Mouse (Mus musculus) liver, postnatal 0 days (tissue): ENCODE data around the gene Clpsl2. TPM values are rescaled to one million over a fixed set of nuclear protein-coding genes. Genes with fewer than 3 reads are reported as not detected.

Experiments
- ATAC-seq: fragments of 200-750 bp; cut with Nextera tagmentation; 2 replicates; pipeline ENCODE4 v1.8.0; 2017; ENCODE audit warnings: mild to moderate bottlenecking, moderate library complexity
- DNase-seq: peaks from one replicate; pipeline ENCODE4 v3.0.0-alpha.2; 2016
- H3K27ac ChIP-seq: fragments of 300-500 bp; sonication (generic); 2 replicates; pipeline ENCODE4 v1.5.1; 2014; ENCODE audit warnings: antibody characterized with exemption, moderate library complexity, mild to moderate bottlenecking, low read depth
- H3K27me3 ChIP-seq: fragments of 300-500 bp; sonication (generic); 2 replicates; pipeline ENCODE4 v1.6.1; 2014; ENCODE audit warnings: low read length, control low read depth, mixed read lengths; ENCODE audit not compliant: insufficient read depth
- H3K36me3 ChIP-seq: fragments of 300-500 bp; sonication (generic); replicated peaks from 2 replicates; pipeline ENCODE4 v1.6.1; 2014; ENCODE audit warnings: mild to moderate bottlenecking, control low read depth, low read length, moderate library complexity, mixed read lengths; ENCODE audit not compliant: insufficient read depth
- H3K4me1 ChIP-seq: fragments of 300-500 bp; sonication (generic); 2 replicates; pipeline ENCODE4 v1.6.1; 2014; ENCODE audit warnings: antibody characterized with exemption, mild to moderate bottlenecking, control low read depth; ENCODE audit not compliant: insufficient read depth
- H3K4me2 ChIP-seq: fragments of 300-500 bp; sonication (generic); 2 replicates; pipeline ENCODE4 v1.6.1; 2014; ENCODE audit warnings: low read depth, mild to moderate bottlenecking, low read length, moderate library complexity, mixed read lengths
- H3K4me3 ChIP-seq: fragments of 300-500 bp; sonication (generic); 2 replicates; pipeline ENCODE4 v1.5.1; 2014; ENCODE audit warnings: low read depth, low read length
- H3K9ac ChIP-seq: fragments of 300-500 bp; sonication (generic); replicated peaks from 2 replicates; pipeline ENCODE4 v1.6.1; 2014; ENCODE audit warnings: mild to moderate bottlenecking, moderate library complexity
- H3K9me3 ChIP-seq: fragments of 300-500 bp; sonication (generic); 2 replicates; pipeline ENCODE4 v1.6.1; 2016; ENCODE audit warnings: mild to moderate bottlenecking, control low read depth, low read length, mixed read lengths
- CTCF ChIP-seq: sonication (generic); IDR thresholded peaks from 2 replicates; pipeline ENCODE4 v1.5.1; 2016; ENCODE audit warnings: antibody characterized with exemption, low read depth
- EP300 ChIP-seq: IDR thresholded peaks from 2 replicates; pipeline ENCODE4 v1.6.1; 2016; ENCODE audit warnings: antibody characterized with exemption, low read depth, mild to moderate bottlenecking
- WGBS: fragments of 180-500 bp; shearing (Covaris S2); extraction: QIAGEN DNeasy Blood & Tissue Kit; methylation state at CpG from one replicate; pipeline ENCODE4 v1.1.7; 2014; ENCODE audit not compliant: insufficient replicate concordance; 5-methylcytosine and 5-hydroxymethylcytosine counted together
- polyA plus RNA-seq: library from polyadenylated mRNA; unstranded; fragments of >200 nt; fragmentation: Nextera tagmentation; extraction: Ambion mirVana; gene quantifications from 2 replicates; pipeline ENCODE4 v1.2.1, GENCODE M21; 2015

Clpsl2 gene
- polyA plus RNA-seq, 1 experiment from 2014 or later: not detected

DNA sequence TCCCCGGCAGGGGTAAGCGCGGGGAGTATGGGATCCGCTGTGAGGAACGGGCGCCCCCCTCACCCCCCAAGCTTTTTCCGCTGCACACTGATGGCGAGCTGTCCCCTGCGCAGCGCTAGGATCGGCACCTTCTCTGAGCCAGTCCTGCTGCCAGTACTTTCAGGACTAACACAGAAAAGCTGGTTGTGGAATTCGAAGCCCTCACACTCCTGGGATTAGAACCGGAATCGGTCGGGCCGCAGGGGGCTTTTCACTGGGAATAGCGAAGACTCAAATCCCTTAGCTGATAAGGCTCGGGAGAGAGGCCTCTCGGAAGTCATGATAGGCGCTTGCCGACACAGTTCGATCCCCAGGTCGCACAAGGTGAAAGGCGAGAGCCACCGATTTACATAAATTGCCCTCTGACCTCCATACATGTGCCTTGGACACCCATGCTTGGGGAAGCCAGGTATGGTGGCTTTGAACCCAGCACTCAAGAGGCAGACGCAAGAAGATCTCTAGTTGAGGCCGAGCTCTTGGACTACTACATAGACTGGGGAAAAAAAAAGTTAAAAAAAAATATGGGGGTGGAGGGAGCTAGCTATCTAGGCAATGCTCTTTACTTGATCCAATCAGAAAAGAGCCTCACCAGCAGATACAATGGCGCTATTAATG, 25.7 kb upstream of the Clpsl2 start:
- WGBS: 4% methylated on average over 28 of the region's 28 CpGs
- H3K4me1 ChIP-seq: peaks cover 47% of the 10 kb centered on the region
- peak overlapping the region; percentile 77 for H3K9ac ChIP-seq
- H3K9me3 ChIP-seq: no peaks in the 10 kb centered on the region
- no peaks in the 10 kb centered on the region for H3K27me3 ChIP-seq
- H3K4me2 ChIP-seq: peak overlapping the region; percentile 77
- peak overlapping the region; percentile 96 for H3K27ac ChIP-seq
- H3K36me3 ChIP-seq: no peaks in the 10 kb centered on the region
- peak; percentile 55 for DNase-seq
- TF ChIP-seq EP300 (0 out of 2 replicates have a peak, but pooled peaks have one; percentile 4), CTCF (no peak)
- ATAC-seq: peak; percentile 24
- H3K4me3 ChIP-seq: peak overlapping the region; percentile 52

DNA sequence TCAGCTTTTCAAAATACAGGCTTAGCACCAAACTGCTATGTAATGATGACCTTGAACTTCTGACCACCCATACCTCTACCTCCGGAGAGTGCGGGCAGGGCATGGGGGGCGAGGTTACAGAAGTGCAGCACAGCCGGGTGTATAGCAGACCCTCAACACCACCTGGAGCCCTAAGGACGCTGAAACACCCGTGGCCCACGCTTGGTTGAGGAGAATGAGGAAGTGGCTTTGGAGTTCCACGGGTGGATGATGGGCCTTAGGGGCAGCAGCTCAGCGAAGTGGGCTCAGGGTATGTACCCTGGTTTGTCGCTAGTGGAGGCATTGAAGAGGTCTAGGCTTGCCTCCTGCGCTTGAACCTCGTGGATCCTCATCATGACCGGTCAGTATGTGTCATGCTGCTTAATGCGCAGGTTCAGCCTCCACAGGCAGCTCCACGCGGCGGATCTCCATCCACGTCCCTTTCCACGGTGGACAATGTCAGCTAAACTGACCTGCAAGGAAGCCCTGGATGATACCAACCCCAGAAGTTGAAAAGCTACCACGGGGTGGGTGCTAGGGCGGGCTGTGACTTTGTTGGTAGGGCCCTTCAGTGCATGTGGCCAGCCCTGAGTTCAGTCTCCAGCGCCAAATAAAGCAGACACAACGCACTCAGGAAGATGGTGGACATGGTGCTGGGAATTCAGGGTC, 25.1 kb upstream of the Clpsl2 start:
- peak; percentile 37 for DNase-seq
- 60% methylated on average over 23 of the region's 23 CpGs for WGBS
- Histone ChIP-seq H3K4me2 (peak overlapping the region; percentile 77), H3K9me3 (no peaks in the 10 kb centered on the region), H3K4me1 (peaks cover 41% of the 10 kb centered on the region), H3K4me3 (peak overlapping the region; percentile 52), H3K27ac (peak overlapping the region; percentile 96), H3K36me3 (no peaks in the 10 kb centered on the region), H3K27me3 (no peaks in the 10 kb centered on the region), H3K9ac (peak overlapping the region; percentile 77)
- ATAC-seq: no peak
- TF ChIP-seq EP300 (no peak), CTCF (no peak)

DNA sequence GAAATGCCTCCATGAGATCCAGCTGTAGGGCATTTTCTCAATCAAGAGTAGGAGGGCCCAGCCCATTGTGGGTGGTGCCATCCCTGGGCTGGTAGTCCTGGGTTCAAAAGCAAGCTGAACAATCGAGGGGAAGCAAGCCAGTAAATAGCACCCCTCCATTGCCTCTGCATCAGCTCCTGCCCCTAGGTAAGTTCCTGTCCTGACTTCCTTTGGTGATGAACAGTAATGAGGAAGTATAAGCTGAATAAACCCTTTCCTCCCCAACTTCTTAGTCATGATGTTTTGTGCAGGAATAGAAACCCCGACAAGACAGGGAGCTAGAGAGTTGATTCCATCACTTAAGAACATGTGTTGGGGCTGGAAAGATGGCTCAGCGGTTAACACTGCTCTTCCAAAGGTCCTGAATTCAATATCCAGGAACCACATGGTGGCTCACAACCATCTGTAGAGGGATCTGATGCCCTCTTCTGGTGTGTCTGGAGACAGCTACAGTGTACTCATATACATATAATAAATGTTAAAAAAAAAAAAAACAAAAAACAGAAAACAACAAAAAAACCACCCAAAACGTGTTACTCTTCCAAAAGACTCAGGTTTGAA, 24.3 kb upstream of the Clpsl2 start:
- Histone ChIP-seq H3K4me3 (0 out of 2 replicates have a peak overlapping the region, but pooled peaks have one; percentile 52), H3K27me3 (no peaks in the 10 kb centered on the region), H3K27ac (peak overlapping the region; percentile 96), H3K36me3 (no peaks in the 10 kb centered on the region), H3K9ac (peak overlapping the region; percentile 77), H3K4me1 (peaks cover 38% of the 10 kb centered on the region), H3K9me3 (no peaks in the 10 kb centered on the region), H3K4me2 (peak overlapping the region; percentile 77)
- no peak for DNase-seq
- TF ChIP-seq CTCF (peak; percentile 19; the same call in 1 of the 2 replicates), EP300 (no peak)
- no peak for ATAC-seq
- WGBS: 41% methylated on average over 4 of the region's 4 CpGs

DNA sequence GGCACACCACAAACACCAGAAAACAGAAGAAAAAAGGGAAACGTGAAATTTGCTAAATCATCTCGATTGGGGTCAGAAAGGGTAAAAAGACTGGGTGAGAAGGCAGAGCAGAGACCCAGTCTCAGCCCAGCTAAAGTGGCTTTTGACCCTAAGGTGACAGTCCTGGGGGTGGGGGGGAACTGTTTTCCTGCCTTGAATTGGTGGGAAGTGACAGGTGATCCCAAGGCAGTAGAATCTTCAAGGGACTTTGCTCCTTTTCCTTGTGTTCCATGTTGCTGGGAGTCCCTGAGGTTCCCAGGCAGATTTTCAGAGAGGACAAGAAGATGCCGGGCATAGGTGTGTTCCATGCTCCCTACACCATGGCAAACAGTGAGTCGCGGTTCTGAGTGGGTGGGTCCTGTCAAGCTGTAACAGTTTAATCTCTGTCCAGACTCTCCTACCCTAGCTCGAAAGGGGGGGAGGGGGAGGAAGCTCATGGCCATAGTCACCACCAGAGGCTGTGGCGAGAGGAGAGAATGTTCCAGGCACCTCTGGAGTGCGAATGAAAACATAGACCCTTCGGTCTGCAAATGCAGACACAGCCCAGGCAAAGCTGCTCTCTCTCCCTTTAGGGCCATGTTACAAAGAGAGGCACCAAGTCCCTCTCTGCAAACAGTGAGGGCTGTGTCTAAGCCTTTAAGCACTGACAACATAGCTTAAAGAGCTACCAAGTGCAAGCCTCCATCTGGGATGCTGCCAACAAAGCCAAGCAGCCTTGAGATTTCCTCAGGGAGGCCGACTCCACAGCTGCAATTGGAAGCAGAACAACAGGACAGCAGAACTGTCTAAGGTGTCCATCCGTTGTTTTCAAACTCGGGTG, 21.8 kb upstream of the Clpsl2 start:
- H3K9me3 ChIP-seq: no peaks in the 10 kb centered on the region
- peak overlapping the region; percentile 18; the same call in 1 of the 2 replicates for H3K27ac ChIP-seq
- WGBS: 23% methylated on average over 12 of the region's 12 CpGs
- peak overlapping the region; percentile 41; the same call in 1 of the 2 replicates for H3K9ac ChIP-seq
- peaks cover 28% of the 10 kb centered on the region for H3K4me1 ChIP-seq
- DNase-seq: peak; percentile 30
- ATAC-seq: no peak
- no peaks in the 10 kb centered on the region for H3K36me3 ChIP-seq
- no peaks in the 10 kb centered on the region for H3K27me3 ChIP-seq
- no peak for TF ChIP-seq EP300
- no peak for TF ChIP-seq CTCF
- 0 out of 2 replicates have a peak overlapping the region, but pooled peaks have one; percentile 9 for H3K4me3 ChIP-seq
- peak overlapping the region; percentile 52 for H3K4me2 ChIP-seq

DNA sequence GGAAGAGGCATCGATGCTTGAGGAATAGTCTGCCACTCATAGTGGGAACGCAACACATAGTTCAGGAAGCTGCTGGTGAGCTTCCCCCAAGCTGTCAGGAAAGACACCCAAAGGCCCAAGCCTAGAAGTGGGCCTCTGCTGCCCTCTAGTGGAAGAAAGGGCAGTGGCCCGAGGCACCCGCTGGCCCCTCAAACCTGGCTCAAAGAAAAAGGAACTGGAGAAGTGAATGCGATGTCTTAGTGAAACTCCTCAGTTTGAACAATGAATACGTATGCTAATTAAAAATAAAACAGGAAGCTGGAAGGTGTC, 21.2 kb upstream of the Clpsl2 start:
- ATAC-seq (peak; percentile 42), DNase-seq (peak; percentile 88)
- peak overlapping the region; percentile 52 for H3K4me2 ChIP-seq
- H3K36me3 ChIP-seq: no peaks in the 10 kb centered on the region
- peak overlapping the region; percentile 41; the same call in 1 of the 2 replicates for H3K9ac ChIP-seq
- TF ChIP-seq CTCF (peak; percentile 98), EP300 (no peak)
- under 1% methylated on average over 6 of the region's 6 CpGs for whole genome bisulfite sequencing
- H3K4me1 ChIP-seq: peaks cover 24% of the 10 kb centered on the region
- no peaks in the 10 kb centered on the region for H3K9me3 ChIP-seq
- H3K4me3 ChIP-seq: 0 out of 2 replicates have a peak overlapping the region, but pooled peaks have one; percentile 9
- H3K27me3 ChIP-seq: no peaks in the 10 kb centered on the region
- peak overlapping the region; percentile 18; the same call in 1 of the 2 replicates for H3K27ac ChIP-seq

DNA sequence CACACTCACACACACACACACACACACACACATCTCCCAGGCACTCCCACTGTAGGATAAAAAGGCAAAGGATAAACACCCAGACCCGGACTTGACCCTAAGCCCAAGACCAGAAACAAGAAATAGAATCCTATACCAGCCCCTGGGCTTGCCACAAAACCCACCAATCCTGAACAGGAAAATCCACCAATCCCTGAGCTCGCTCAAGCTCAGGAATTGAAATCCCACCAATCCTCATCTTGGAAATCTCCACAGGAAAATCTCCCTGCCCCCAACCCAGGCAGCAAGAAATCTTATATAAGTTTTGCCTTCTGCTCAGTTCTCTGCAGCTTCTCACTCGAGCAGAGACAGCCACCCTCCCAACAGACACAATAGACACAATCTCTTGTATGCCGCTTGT, 20.1 kb upstream of the Clpsl2 start:
- DNase-seq: no peak
- Histone ChIP-seq H3K36me3 (no peaks in the 10 kb centered on the region), H3K4me3 (no peak overlapping the region), H3K9ac (no peak overlapping the region), H3K4me2 (no peak overlapping the region), H3K27me3 (no peaks in the 10 kb centered on the region), H3K9me3 (no peaks in the 10 kb centered on the region), H3K27ac (no peak overlapping the region), H3K4me1 (peaks cover 22% of the 10 kb centered on the region)
- WGBS: 59% methylated on average over 4 of the region's 4 CpGs
- ATAC-seq: no peak
- TF ChIP-seq CTCF: no peak
- TF ChIP-seq EP300: no peak
